Mouse (Mus musculus): ENCODE results near the gene Palm2. TPM values are rescaled to one million over a fixed set of nuclear protein-coding genes. Genes with fewer than 3 reads are reported as not detected.

The Palm2 gene
- polyA plus RNA-seq, 1 experiment from 2014 or later = 10.2 TPM

DNA sequence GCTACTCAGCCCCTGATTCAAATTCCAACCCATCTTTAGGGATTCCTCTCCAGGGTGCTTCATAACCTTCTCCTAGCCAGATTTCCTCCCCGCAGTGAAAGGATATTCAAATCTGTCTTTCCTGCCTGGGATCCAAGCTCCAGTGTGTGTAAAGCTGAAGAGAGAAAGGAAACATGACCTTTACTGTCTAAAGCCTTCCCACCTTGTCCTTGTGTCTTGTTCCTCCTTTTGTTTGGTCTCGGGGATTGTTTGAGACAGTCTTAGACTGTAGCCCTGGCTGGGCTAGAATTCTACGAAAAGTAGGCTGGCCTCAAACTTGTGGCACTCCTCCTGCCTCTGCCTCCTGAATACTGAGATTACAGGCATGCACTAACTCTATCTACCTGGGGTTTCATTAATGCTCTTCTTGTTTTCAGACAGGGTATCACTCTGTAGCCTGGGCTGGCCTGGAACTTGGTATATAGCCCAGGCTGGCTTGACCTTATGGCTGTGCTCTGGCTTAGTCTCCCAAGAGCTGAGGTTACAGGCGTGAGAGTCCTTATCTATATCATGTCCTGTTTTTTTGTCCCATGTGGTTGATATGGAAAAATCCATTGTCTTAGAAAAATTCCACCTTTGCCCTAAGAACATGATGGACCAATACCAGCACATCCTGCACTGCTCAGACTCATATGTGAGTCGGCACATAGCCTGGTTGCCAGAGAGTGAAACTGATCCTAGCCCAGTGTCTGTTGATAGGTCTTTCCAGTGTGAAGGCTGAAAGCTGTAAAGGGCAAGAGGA is 260.5 kb downstream of the Palm2 start:
- Histone ChIP-seq H3K9me3 (ENCODE audit: control insufficient read depth, low read length) (no peaks in the 10 kb centered on the region), H3K36me3 (ENCODE audit: control insufficient read depth, insufficient read depth, low read length) (no peaks in the 10 kb centered on the region), H3K9ac (replicated peaks; ENCODE audit: low read length) (no peak overlapping the region), H3K27me3 (ENCODE audit: control insufficient read depth, insufficient read depth, low read length) (no peaks in the 10 kb centered on the region), H3K4me2 (ENCODE audit: low read length) (no peak overlapping the region), H3K4me3 (replicated peaks; ENCODE audit: low read depth, low read length) (no peak overlapping the region), H3K4me1 (ENCODE audit: control insufficient read depth, insufficient read depth, low read length) (no peaks in the 10 kb centered on the region), H3K27ac (replicated peaks; ENCODE audit: low read depth, low read length) (no peak overlapping the region)
- WGBS = 88% methylated on average over 5 of the region's 5 CpGs
- ATAC-seq (ENCODE audit: low FRiP score, low TSS enrichment) (no peak), DNase-seq (no peak)

- no peaks in the 10 kb centered on the region for H3K36me3 ChIP-seq (ENCODE audit: control insufficient read depth, insufficient read depth, low read length)
- DNase-seq (no peak), ATAC-seq (ENCODE audit: low FRiP score, low TSS enrichment) (no peak)
- 96% methylated on average over 11 of the region's 11 CpGs for WGBS
- no peak overlapping the region for H3K9ac ChIP-seq (replicated peaks; ENCODE audit: low read length)
- no peak overlapping the region for H3K27ac ChIP-seq (replicated peaks; ENCODE audit: low read depth, low read length)
- no peak overlapping the region for H3K4me3 ChIP-seq (replicated peaks; ENCODE audit: low read depth, low read length)
- H3K4me1 ChIP-seq (ENCODE audit: control insufficient read depth, insufficient read depth, low read length) = no peaks in the 10 kb centered on the region
- no peaks in the 10 kb centered on the region for H3K9me3 ChIP-seq (ENCODE audit: control insufficient read depth, low read length)
- no peak overlapping the region for H3K4me2 ChIP-seq (ENCODE audit: low read length)
- no peaks in the 10 kb centered on the region for H3K27me3 ChIP-seq (ENCODE audit: control insufficient read depth, insufficient read depth, low read length)
Observed at GRCm38 (mm10) chr4:57696955-57697354, 262.9 kb downstream of the Palm2 start.

GRCm38 (mm10) chr4:57697918-57698611 is 264.0 kb downstream of the Palm2 start:
- DNase-seq (no peak), ATAC-seq (ENCODE audit: low FRiP score, low TSS enrichment) (no peak)
- Histone ChIP-seq H3K4me1 (ENCODE audit: control insufficient read depth, insufficient read depth, low read length) (no peaks in the 10 kb centered on the region), H3K4me2 (ENCODE audit: low read length) (no peak overlapping the region), H3K36me3 (ENCODE audit: control insufficient read depth, insufficient read depth, low read length) (no peaks in the 10 kb centered on the region), H3K4me3 (replicated peaks; ENCODE audit: low read depth, low read length) (no peak overlapping the region), H3K9me3 (ENCODE audit: control insufficient read depth, low read length) (no peaks in the 10 kb centered on the region), H3K27ac (replicated peaks; ENCODE audit: low read depth, low read length) (no peak overlapping the region), H3K27me3 (ENCODE audit: control insufficient read depth, insufficient read depth, low read length) (no peaks in the 10 kb centered on the region), H3K9ac (replicated peaks; ENCODE audit: low read length) (no peak overlapping the region)
- 89% methylated on average over 12 of the region's 12 CpGs for WGBS

- H3K9ac ChIP-seq (replicated peaks; ENCODE audit: low read length) = no peak overlapping the region
- no peaks in the 10 kb centered on the region for H3K4me1 ChIP-seq (ENCODE audit: control insufficient read depth, insufficient read depth, low read length)
- H3K4me2 ChIP-seq (ENCODE audit: low read length) = no peak overlapping the region
- DNase-seq (no peak), ATAC-seq (ENCODE audit: low FRiP score, low TSS enrichment) (no peak)
- H3K9me3 ChIP-seq (ENCODE audit: control insufficient read depth, low read length) = no peaks in the 10 kb centered on the region
- H3K36me3 ChIP-seq (ENCODE audit: control insufficient read depth, insufficient read depth, low read length) = no peaks in the 10 kb centered on the region
- H3K27me3 ChIP-seq (ENCODE audit: control insufficient read depth, insufficient read depth, low read length) = no peaks in the 10 kb centered on the region
- WGBS = 90% methylated on average over 5 of the region's 5 CpGs
- H3K4me3 ChIP-seq (replicated peaks; ENCODE audit: low read depth, low read length) = no peak overlapping the region
- no peak overlapping the region for H3K27ac ChIP-seq (replicated peaks; ENCODE audit: low read depth, low read length)
Observed at GRCm38 (mm10) chr4:57701576-57701975, 267.5 kb downstream of the Palm2 start.

GRCm38 (mm10) chr4:57703574-57704470 is 269.8 kb downstream of the Palm2 start:
- no peaks in the 10 kb centered on the region for H3K36me3 ChIP-seq (ENCODE audit: control insufficient read depth, insufficient read depth, low read length)
- ATAC-seq (ENCODE audit: low FRiP score, low TSS enrichment) (no peak), DNase-seq (no peak)
- H3K27ac ChIP-seq (replicated peaks; ENCODE audit: low read depth, low read length) = no peak overlapping the region
- no peak overlapping the region for H3K4me2 ChIP-seq (ENCODE audit: low read length)
- H3K27me3 ChIP-seq (ENCODE audit: control insufficient read depth, insufficient read depth, low read length) = no peaks in the 10 kb centered on the region
- no peak overlapping the region for H3K9ac ChIP-seq (replicated peaks; ENCODE audit: low read length)
- H3K4me1 ChIP-seq (ENCODE audit: control insufficient read depth, insufficient read depth, low read length) = no peaks in the 10 kb centered on the region
- 73% methylated on average over 11 of the region's 11 CpGs for WGBS
- H3K4me3 ChIP-seq (replicated peaks; ENCODE audit: low read depth, low read length) = no peak overlapping the region
- H3K9me3 ChIP-seq (ENCODE audit: control insufficient read depth, low read length) = no peaks in the 10 kb centered on the region

DNA sequence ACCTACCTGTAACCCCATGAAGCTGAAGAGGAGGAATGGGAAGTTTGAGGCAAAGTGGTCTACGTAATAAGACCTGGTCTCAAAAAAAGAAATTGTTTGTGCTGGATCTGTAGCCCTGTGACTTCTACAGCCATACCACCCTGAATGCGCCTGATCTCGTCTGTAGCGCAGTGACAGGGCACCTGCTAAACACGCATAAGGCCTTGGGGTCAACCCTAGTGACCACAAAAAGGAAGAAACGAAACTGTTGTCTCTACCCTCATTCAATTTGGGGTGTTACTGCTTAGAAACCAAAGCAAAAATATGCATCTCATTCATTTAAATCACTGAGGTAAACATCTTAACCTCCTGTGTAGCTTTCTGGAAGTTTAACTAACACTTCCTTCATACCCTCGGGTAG is 270.5 kb downstream of the Palm2 start:
- no peak overlapping the region for H3K9ac ChIP-seq (replicated peaks; ENCODE audit: low read length)
- no peak overlapping the region for H3K27ac ChIP-seq (replicated peaks; ENCODE audit: low read depth, low read length)
- no peak overlapping the region for H3K4me2 ChIP-seq (ENCODE audit: low read length)
- no peaks in the 10 kb centered on the region for H3K27me3 ChIP-seq (ENCODE audit: control insufficient read depth, insufficient read depth, low read length)
- no peaks in the 10 kb centered on the region for H3K4me1 ChIP-seq (ENCODE audit: control insufficient read depth, insufficient read depth, low read length)
- H3K36me3 ChIP-seq (ENCODE audit: control insufficient read depth, insufficient read depth, low read length) = no peaks in the 10 kb centered on the region
- WGBS = 92% methylated on average over 7 of the region's 7 CpGs
- ATAC-seq (ENCODE audit: low FRiP score, low TSS enrichment) = no peak
- H3K4me3 ChIP-seq (replicated peaks; ENCODE audit: low read depth, low read length) = no peak overlapping the region
- H3K9me3 ChIP-seq (ENCODE audit: control insufficient read depth, low read length) = no peaks in the 10 kb centered on the region
- DNase-seq = no peak

DNA sequence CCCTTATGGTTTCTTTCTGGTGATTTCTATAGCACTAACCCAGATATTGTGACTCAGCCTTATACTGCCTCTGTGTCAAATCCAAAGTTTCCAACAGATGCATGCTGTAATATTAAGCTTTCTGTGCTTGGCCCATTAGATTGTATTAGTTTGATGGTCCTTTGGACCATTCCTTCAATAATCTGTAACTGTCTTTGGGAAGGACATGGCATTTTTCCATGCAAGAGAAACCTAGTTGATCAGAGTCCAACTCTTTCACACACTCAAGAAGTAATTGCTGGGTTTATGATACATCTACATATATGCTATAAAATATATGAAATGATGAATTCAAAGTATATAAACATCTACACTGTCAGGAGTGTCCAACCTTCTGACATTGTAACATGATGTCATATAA is 281.8 kb downstream of the Palm2 start:
- H3K9me3 ChIP-seq (ENCODE audit: control insufficient read depth, low read length) = no peaks in the 10 kb centered on the region
- H3K27me3 ChIP-seq (ENCODE audit: control insufficient read depth, insufficient read depth, low read length) = no peaks in the 10 kb centered on the region
- no peak for ATAC-seq (ENCODE audit: low FRiP score, low TSS enrichment)
- no peak overlapping the region for H3K4me2 ChIP-seq (ENCODE audit: low read length)
- H3K4me1 ChIP-seq (ENCODE audit: control insufficient read depth, insufficient read depth, low read length) = no peaks in the 10 kb centered on the region
- H3K9ac ChIP-seq (replicated peaks; ENCODE audit: low read length) = no peak overlapping the region
- no peaks in the 10 kb centered on the region for H3K36me3 ChIP-seq (ENCODE audit: control insufficient read depth, insufficient read depth, low read length)
- H3K27ac ChIP-seq (replicated peaks; ENCODE audit: low read depth, low read length) = no peak overlapping the region
- no peak overlapping the region for H3K4me3 ChIP-seq (replicated peaks; ENCODE audit: low read depth, low read length)
- DNase-seq = no peak

DNA sequence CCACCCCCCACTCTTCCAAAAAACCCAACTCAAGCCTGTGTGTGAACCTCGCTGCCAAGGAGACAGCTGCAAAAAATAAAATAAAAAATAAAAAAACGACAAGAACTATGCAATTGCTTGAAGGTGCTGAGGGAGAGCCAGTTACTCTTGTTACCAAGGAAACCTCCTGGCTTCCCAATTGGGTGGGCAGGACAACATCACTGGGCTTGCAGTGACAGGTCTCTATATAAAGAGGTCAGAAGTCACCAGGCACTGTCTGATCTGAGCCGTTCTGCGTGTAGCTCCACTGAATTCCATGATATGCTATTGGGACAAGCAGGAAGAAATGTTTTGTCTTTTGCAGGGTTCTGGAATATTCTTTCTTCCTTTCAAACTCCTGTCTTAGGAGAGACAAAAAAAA is 282.7 kb downstream of the Palm2 start:
- Histone ChIP-seq H3K27me3 (ENCODE audit: control insufficient read depth, insufficient read depth, low read length) (no peaks in the 10 kb centered on the region), H3K27ac (replicated peaks; ENCODE audit: low read depth, low read length) (no peak overlapping the region), H3K9ac (replicated peaks; ENCODE audit: low read length) (no peak overlapping the region), H3K4me2 (ENCODE audit: low read length) (no peak overlapping the region), H3K4me3 (replicated peaks; ENCODE audit: low read depth, low read length) (no peak overlapping the region), H3K36me3 (ENCODE audit: control insufficient read depth, insufficient read depth, low read length) (no peaks in the 10 kb centered on the region), H3K9me3 (ENCODE audit: control insufficient read depth, low read length) (no peaks in the 10 kb centered on the region), H3K4me1 (ENCODE audit: control insufficient read depth, insufficient read depth, low read length) (no peaks in the 10 kb centered on the region)
- no peak for ATAC-seq (ENCODE audit: low FRiP score, low TSS enrichment)
- 22% methylated on average over 4 of the region's 4 CpGs for WGBS
- peak; percentile 40 for DNase-seq
